Comparison of ENCODE assay signal across 18 mouse cellular contexts in genomic region chr11:103294066-103294465, GRCm38 (mm10). TPM values are rescaled to one million over a fixed set of nuclear protein-coding genes. Genes with fewer than 3 reads are reported as not detected.
DNase-seq lines count a peak whose midpoint lies in the region; ATAC-seq and TF ChIP-seq lines count a peak whose summit lies in the region.
"Had no signal": no experiment of that assay in that cellular context is flagged by ENCODE, and none has a peak within 500 bp of the region (broad histone marks: within the 10 kb centered on the region; RNA-seq: fewer than 3 reads in every experiment).

No protein-coding gene starts in this region.

- H3K27ac ChIP-seq in lung, embryonic 14.5 days (ENCODE audit: low read depth): no peak overlapping the region
- H3K27ac ChIP-seq in neural tube, embryonic 11.5 days (ENCODE audit: low read depth, low read length): no peak overlapping the region
- H3K27ac ChIP-seq: heart, embryonic 13.5 days; hindbrain, embryonic 13.5 days had no signal

- intact Hi-C loops in heart, postnatal 36 days (cut with DNase I): no loop called here

- ATAC-seq in lung, embryonic 14.5 days (ENCODE audit: insufficient read depth): no peak
- no peak for ATAC-seq in neural tube, embryonic 11.5 days (ENCODE audit: insufficient read depth, low FRiP score, low TSS enrichment)
- ATAC-seq: activated CD4-positive, CD25-positive, alpha-beta regulatory T cell, adult 4 months; intestine, embryonic 16.5 days had no signal

- no peak overlapping the region for H3K4me3 ChIP-seq in lung, embryonic 14.5 days (ENCODE audit: low read depth, low read length)
- no peak overlapping the region for H3K4me3 ChIP-seq in neural tube, embryonic 11.5 days (ENCODE audit: low read depth, low read length)
- H3K4me3 ChIP-seq: heart, embryonic 13.5 days; hindbrain, embryonic 13.5 days had no signal

- H3K4me1 ChIP-seq in lung, embryonic 14.5 days (ENCODE audit: insufficient read depth): peaks cover 16% of the 10 kb centered on the region; the same call in 1 of the 2 replicates
- peaks cover 3% of the 10 kb centered on the region; the same call in 1 of the 2 replicates for H3K4me1 ChIP-seq in neural tube, embryonic 11.5 days (ENCODE audit: control insufficient read depth, insufficient read depth, low read length)

- no peak overlapping the region for H3K4me2 ChIP-seq in lung, embryonic 14.5 days
- no peak overlapping the region for H3K4me2 ChIP-seq in neural tube, embryonic 11.5 days (ENCODE audit: low read depth)
- H3K4me2 ChIP-seq: heart, embryonic 13.5 days; hindbrain, embryonic 13.5 days; liver, embryonic 11.5 days had no signal

- H3K27me3 ChIP-seq in lung, embryonic 14.5 days (ENCODE audit: insufficient read depth, low read length): no peaks in the 10 kb centered on the region
- H3K27me3 ChIP-seq in neural tube, embryonic 11.5 days (ENCODE audit: control insufficient read depth, insufficient read depth, low read length): no peaks in the 10 kb centered on the region
- H3K27me3 ChIP-seq: heart, embryonic 13.5 days; hindbrain, embryonic 13.5 days had no signal

- 63% methylated on average over 6 of the region's 6 CpGs for WGBS in lung, embryonic 14.5 days
- 67% methylated on average over 6 of the region's 6 CpGs for WGBS in neural tube, embryonic 11.5 days

- no peak for TF ChIP-seq CTCF in lung, embryonic 14.5 days (IDR thresholded peaks at IDR 0.05; ENCODE audit: low read depth)

- no peaks in the 10 kb centered on the region for H3K9me3 ChIP-seq in lung, embryonic 14.5 days (ENCODE audit: low read depth, low read length)
- H3K9me3 ChIP-seq in neural tube, embryonic 11.5 days (ENCODE audit: control insufficient read depth, low read length): no peaks in the 10 kb centered on the region
- H3K9me3 ChIP-seq: heart, embryonic 13.5 days; hindbrain, embryonic 13.5 days had no signal

- no peak overlapping the region for H3K9ac ChIP-seq in lung, embryonic 14.5 days
- H3K9ac ChIP-seq in neural tube, embryonic 11.5 days (ENCODE audit: low read length): no peak overlapping the region
- H3K9ac ChIP-seq: heart, embryonic 13.5 days; hindbrain, embryonic 13.5 days had no signal

- no peaks in the 10 kb centered on the region for H3K36me3 ChIP-seq in lung, embryonic 14.5 days (ENCODE audit: insufficient read depth)
- no peaks in the 10 kb centered on the region for H3K36me3 ChIP-seq in neural tube, embryonic 11.5 days (ENCODE audit: control insufficient read depth, insufficient read depth, low read length)
- H3K36me3 ChIP-seq: heart, embryonic 13.5 days; hindbrain, embryonic 13.5 days had no signal

- peak; percentile 20 for DNase-seq in embryo, embryonic 10 days (ENCODE audit: low spot score)
- no peak for DNase-seq in embryo, embryonic 9.5 days (ENCODE audit: extremely low spot score)
- DNase-seq in lung, embryonic 14.5 days: peak; percentile 17
- DNase-seq in lung, adult 18-20 months: no peak
- peak; percentile 36 to 44 for DNase-seq in heart, postnatal 36 days
- DNase-seq in neural tube, embryonic 11.5 days (ENCODE audit: low spot score): peak; percentile 33
- no peak for DNase-seq in cerebellum, postnatal 14 days
- DNase-seq in spleen, adult 12 weeks (ENCODE audit: low spot score): no peak
- DNase-seq: cerebellum, adult 11 months; kidney, postnatal 14 days; layer of hippocampus, adult 9-11 months; right cerebral cortex, adult 18-20 months; thymus, postnatal 4 days had no signal

RNA-seq across cellular contexts. Expression of gene Map3k14, which starts 26.8 kb away (rescaled TPM):
- 3.1 and 3.9 TPM in 2 replicates for polyA plus RNA-seq in lung, embryonic 14.5 days (2014; fragmentation: Nextera tagmentation; extraction: Ambion mirVana)
- total RNA-seq in heart, postnatal 36 days (2021): 1 to 10 TPM; 3.3 to 3.8 TPM
- polyA plus RNA-seq in neural tube, embryonic 11.5 days (2014; fragmentation: Nextera tagmentation; extraction: Ambion mirVana): 2.5 and 3.5 TPM in 2 replicates

Comparison
In these comparisons a context has a peak if more than half of its experiments do, and no peak if none do; other contexts are left out.
1. DNase-seq: peak in embryo, embryonic 10 days (single experiment), lung, embryonic 14.5 days (single experiment), heart, postnatal 36 days (2 of 2) and neural tube, embryonic 11.5 days (single experiment); none in embryo, embryonic 9.5 days (single experiment), lung, adult 18-20 months (0 of 2), cerebellum, postnatal 14 days (0 of 2) and spleen, adult 12 weeks (single experiment).